Mouse (Mus musculus): Measurements from ENCODE around the gene Chid1. TPM values are rescaled to one million over a fixed set of nuclear protein-coding genes. Genes with fewer than 3 reads are reported as not detected.

Gene Chid1
- polyA plus RNA-seq, 1 experiment: 45.8 TPM

DNA sequence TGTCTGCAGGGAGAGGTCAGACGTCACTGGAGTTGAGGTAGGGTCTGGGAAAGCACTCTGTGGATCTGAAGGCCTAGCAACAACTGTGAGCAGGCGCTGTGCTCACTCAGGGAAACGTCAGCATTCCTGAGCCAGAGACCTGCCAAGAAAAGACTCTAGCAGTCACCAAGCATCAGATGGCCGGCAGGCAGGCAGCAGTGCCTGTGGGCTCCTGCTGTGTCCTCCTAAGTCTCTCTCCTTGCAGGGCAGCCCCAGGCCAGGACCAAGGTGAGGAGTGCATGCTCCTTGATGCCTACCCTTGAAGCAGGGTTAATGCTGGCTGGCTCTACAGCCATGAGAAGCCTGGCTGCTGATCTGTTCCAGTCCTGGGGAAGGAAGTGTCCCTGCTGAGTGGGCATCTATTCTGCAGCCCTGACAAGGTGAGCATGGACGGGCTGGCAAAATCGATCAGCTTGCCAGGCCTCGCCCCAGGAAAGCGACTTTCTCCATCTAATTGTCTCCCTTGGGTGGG is 28.9 kb downstream of the Chid1 start:
- Histone ChIP-seq H3K27ac (ENCODE audit: insufficient read depth, low read length) (no peak overlapping the region), H3K4me3 (ENCODE audit: insufficient read depth, low read length) (no peak overlapping the region), H3K4me1 (ENCODE audit: control insufficient read depth, insufficient read depth, low read length) (no peaks in the 10 kb centered on the region)
- TF ChIP-seq POLR2A (IDR thresholded peaks at IDR 0.05; ENCODE audit: low read depth, low read length) (no peak), CTCF (IDR thresholded peaks at IDR 0.05; ENCODE audit: borderline replicate concordance, insufficient read depth, low read length) (no peak)

DNA sequence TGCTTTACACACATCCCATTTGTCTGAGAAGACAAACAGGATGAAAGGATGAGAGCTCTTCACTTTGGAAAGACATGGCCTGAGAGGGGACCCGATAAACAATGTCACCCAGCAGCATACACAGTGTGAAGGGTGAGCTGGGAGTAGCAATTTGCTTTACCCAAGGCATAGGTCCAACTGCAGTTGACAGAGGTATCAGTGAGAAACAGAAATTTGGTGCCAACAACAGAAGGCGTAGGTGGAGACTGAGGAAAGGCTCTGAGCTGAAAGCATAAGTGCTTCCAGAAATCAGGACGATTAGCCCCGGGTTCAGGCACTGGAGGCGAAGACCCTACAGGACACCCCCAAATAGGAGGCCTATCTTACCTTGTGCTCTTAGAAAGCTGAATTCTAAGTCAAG is 29.5 kb downstream of the Chid1 start:
- TF ChIP-seq POLR2A (IDR thresholded peaks at IDR 0.05; ENCODE audit: low read depth, low read length) (no peak), CTCF (IDR thresholded peaks at IDR 0.05; ENCODE audit: borderline replicate concordance, insufficient read depth, low read length) (no peak)
- no peak overlapping the region for H3K27ac ChIP-seq (ENCODE audit: insufficient read depth, low read length)
- no peak overlapping the region for H3K4me3 ChIP-seq (ENCODE audit: insufficient read depth, low read length)
- H3K4me1 ChIP-seq (ENCODE audit: control insufficient read depth, insufficient read depth, low read length): no peaks in the 10 kb centered on the region

DNA sequence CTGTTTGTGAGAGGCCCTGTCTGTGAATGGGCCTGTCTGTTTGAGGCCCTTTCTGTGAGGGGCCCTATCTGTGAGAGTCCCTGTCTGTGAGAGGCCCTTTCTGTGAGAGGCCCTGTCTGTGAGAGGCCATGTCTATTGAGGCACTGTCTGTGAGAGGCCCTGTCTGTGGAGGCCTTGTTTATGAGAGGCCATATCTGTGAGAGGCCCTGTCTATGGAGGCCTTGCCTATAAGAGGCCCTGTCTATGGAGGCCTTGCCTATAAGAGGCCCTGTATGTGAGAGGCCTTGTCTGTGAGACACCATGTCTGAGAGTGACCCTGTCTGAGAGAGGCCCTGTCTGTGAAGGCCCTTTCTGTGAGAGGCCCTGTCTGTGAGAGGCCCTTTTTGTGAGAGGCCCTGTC is 31.5 kb downstream of the Chid1 start:
- H3K4me3 ChIP-seq (ENCODE audit: insufficient read depth, low read length): no peak overlapping the region
- no peak overlapping the region for H3K27ac ChIP-seq (ENCODE audit: insufficient read depth, low read length)
- TF ChIP-seq POLR2A (IDR thresholded peaks at IDR 0.05; ENCODE audit: low read depth, low read length): no peak
- TF ChIP-seq CTCF (IDR thresholded peaks at IDR 0.05; ENCODE audit: borderline replicate concordance, insufficient read depth, low read length): no peak
- H3K4me1 ChIP-seq (ENCODE audit: control insufficient read depth, insufficient read depth, low read length): no peaks in the 10 kb centered on the region

DNA sequence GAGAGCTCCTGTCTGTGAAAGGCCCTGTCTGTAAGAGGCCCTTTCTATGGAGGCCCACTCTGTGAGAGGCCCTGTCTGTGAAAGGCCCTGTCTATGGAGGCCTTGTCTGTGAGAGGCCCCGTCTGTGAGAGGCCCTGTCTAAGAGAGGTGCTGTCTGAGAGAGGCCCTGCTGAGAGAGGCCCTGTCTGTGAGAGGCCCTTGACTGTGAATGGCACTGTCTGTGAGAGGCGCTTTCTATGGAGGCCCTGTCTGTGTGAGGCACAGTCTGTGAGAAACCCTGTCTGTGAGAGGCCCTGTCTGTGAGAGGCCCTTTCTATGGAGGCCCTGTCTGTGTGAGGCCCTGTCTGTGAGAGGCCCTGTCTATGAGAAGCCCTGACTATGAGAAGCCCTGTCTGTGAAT is 33.4 kb downstream of the Chid1 start:
- Histone ChIP-seq H3K4me3 (ENCODE audit: insufficient read depth, low read length) (no peak overlapping the region), H3K4me1 (ENCODE audit: control insufficient read depth, insufficient read depth, low read length) (no peaks in the 10 kb centered on the region), H3K27ac (ENCODE audit: insufficient read depth, low read length) (no peak overlapping the region)
- TF ChIP-seq CTCF (IDR thresholded peaks at IDR 0.05; ENCODE audit: borderline replicate concordance, insufficient read depth, low read length) (no peak), POLR2A (IDR thresholded peaks at IDR 0.05; ENCODE audit: low read depth, low read length) (no peak)

DNA sequence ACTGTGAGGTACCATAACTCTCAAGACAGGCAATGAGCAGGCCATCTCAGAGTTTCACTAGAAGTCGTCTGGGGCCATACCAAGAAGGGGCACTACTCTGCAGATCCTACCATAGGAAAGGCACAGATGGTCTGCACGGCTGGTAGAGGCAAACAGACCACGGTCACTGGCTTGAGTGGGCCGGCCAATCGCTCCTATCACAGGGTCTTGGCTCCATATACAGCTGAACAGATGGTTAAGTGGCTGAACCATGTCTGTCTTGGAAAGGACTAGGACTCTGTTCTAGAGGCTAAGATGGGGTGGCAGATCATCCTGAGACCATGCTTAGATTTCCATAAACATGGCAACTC is 37.1 kb downstream of the Chid1 start:
- no peak for TF ChIP-seq POLR2A (IDR thresholded peaks at IDR 0.05; ENCODE audit: low read depth, low read length)
- no peak for TF ChIP-seq CTCF (IDR thresholded peaks at IDR 0.05; ENCODE audit: borderline replicate concordance, insufficient read depth, low read length)
- H3K27ac ChIP-seq (ENCODE audit: insufficient read depth, low read length): no peak overlapping the region
- H3K4me1 ChIP-seq (ENCODE audit: control insufficient read depth, insufficient read depth, low read length): no peaks in the 10 kb centered on the region
- H3K4me3 ChIP-seq (ENCODE audit: insufficient read depth, low read length): no peak overlapping the region

DNA sequence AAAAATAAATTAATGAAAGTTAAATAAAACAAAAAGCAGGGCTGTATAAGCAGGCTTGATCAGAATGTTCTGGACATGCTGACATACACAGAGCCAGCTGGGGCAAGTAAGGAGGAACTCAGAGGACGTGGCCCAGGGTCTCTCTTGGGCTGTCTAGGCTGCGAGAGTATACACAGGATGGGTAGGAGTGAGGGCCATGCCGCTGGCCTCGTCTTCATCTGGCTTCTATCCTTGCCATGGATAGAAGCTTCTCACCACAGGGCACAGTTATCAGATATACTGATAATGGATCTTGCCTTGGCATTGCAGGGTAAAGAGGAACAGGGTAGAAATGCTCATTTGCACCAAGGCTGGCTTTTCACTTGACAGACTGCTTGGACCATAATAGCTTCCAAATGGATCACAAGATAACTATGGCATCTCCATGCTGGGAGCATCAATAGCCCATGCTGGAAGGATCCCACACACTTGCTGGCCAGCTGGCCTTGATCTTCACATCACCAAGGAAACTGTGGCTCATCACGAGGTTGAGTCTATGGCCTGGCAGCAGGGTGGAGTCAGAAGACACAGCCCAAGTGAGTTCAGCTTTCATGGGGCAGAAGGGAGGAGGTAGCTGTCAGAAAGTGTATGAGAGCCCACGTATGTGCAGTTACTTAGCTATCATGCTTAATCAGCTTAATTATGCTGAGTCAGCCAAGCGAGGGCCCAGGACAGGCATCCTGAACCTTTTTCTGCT is 37.7 kb downstream of the Chid1 start:
- no peak for TF ChIP-seq POLR2A (IDR thresholded peaks at IDR 0.05; ENCODE audit: low read depth, low read length)
- Histone ChIP-seq H3K4me1 (ENCODE audit: control insufficient read depth, insufficient read depth, low read length) (no peaks in the 10 kb centered on the region), H3K27ac (ENCODE audit: insufficient read depth, low read length) (no peak overlapping the region), H3K4me3 (ENCODE audit: insufficient read depth, low read length) (no peak overlapping the region)

DNA sequence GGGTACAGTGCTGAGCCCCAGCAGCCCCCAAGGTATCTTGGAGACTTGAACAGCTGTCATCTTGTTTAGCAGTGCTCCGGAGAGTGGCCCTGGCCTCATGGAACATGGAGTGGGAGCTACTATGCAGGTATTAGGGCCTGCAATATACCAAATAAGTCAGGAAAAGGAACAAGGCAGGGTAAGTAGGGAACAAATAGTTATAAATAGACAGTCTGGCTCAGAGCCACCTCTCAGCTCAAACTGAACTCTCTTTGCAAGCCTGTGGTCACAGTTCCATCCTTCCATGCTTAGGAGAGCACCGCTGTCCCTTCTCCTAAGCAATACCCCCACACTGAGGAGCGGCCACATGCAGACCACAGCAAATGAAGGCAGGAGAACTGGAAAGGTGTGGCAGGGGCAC is 42.1 kb downstream of the Chid1 start:
- no peaks in the 10 kb centered on the region for H3K4me1 ChIP-seq (ENCODE audit: control insufficient read depth, insufficient read depth, low read length)
- TF ChIP-seq CTCF (IDR thresholded peaks at IDR 0.05; ENCODE audit: borderline replicate concordance, insufficient read depth, low read length) (no peak), POLR2A (IDR thresholded peaks at IDR 0.05; ENCODE audit: low read depth, low read length) (no peak)
- no peak overlapping the region for H3K27ac ChIP-seq (ENCODE audit: insufficient read depth, low read length)
- H3K4me3 ChIP-seq (ENCODE audit: insufficient read depth, low read length): no peak overlapping the region

DNA sequence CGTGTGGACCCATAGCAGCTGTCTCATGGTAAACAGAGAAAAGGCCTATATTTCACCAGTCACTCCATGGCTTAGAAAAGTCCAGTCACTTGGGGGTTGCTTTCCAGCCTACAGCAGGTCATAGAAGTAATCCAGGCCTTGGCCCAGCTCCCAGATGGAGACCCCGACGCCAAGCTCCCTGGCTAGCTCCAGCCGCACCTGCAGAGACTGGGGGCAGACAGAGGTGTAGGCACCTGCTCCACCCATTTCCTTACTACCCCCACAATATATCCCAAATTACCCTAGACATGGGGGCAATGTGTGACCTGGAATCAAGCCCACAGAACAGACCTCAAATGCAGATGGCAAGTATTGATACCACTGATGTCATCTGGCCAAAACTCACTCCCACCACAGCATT is 43.7 kb downstream of the Chid1 start:
- TF ChIP-seq POLR2A (IDR thresholded peaks at IDR 0.05; ENCODE audit: low read depth, low read length) (no peak), CTCF (IDR thresholded peaks at IDR 0.05; ENCODE audit: borderline replicate concordance, insufficient read depth, low read length) (no peak)
- no peaks in the 10 kb centered on the region for H3K4me1 ChIP-seq (ENCODE audit: control insufficient read depth, insufficient read depth, low read length)

DNA sequence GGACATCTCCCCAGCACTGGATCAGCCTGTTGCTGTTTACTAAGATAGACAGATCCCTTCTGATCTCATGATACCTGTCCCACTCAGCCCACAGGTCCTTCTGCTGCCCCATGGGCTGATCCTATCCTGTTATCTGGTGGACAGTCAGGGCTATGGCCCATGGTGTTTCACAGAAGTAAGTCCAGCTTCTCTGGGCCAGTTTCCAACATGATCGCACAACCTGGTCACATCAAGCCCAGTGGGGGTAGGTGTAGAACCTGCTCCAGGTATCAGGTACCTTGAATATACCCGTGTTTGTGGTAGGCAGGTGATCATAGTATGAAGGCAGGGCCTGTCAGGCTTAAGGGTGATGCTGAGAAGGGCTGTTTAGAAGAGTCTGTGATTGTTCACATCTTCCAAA is 44.3 kb downstream of the Chid1 start:
- Histone ChIP-seq H3K4me1 (ENCODE audit: control insufficient read depth, insufficient read depth, low read length) (no peaks in the 10 kb centered on the region), H3K27ac (ENCODE audit: insufficient read depth, low read length) (no peak overlapping the region), H3K4me3 (ENCODE audit: insufficient read depth, low read length) (no peak overlapping the region)
- TF ChIP-seq POLR2A (IDR thresholded peaks at IDR 0.05; ENCODE audit: low read depth, low read length): no peak

More for the DNA sequence above, 43.7 kb downstream of the Chid1 start:
- Histone ChIP-seq H3K4me3 (ENCODE audit: insufficient read depth, low read length) (no peak overlapping the region), H3K27ac (ENCODE audit: insufficient read depth, low read length) (no peak overlapping the region)

DNA sequence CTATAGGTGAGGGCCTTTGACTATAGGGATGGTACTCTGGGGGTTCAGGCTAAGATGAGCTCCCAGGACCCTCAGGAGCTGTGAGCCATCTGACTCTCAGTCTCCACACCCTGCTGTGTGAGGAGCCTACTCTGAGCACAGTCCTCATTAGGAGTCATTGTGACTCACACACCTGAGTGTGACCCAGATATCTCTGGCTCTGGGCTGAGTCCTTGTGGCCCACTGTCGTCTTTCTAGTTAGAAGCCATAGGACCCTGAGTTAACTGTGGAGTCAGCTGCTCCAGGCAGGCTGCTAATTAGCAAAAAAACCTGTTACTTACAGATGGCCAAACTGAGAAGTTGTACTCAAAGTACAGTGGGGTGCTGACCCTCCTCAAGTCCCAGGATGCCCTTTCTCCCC is 45.9 kb downstream of the Chid1 start:
- no peak for TF ChIP-seq CTCF (IDR thresholded peaks at IDR 0.05; ENCODE audit: borderline replicate concordance, insufficient read depth, low read length)
- TF ChIP-seq POLR2A (IDR thresholded peaks at IDR 0.05; ENCODE audit: low read depth, low read length): no peak
- H3K4me3 ChIP-seq (ENCODE audit: insufficient read depth, low read length): no peak overlapping the region
- H3K4me1 ChIP-seq (ENCODE audit: control insufficient read depth, insufficient read depth, low read length): no peaks in the 10 kb centered on the region
- H3K27ac ChIP-seq (ENCODE audit: insufficient read depth, low read length): no peak overlapping the region

DNA sequence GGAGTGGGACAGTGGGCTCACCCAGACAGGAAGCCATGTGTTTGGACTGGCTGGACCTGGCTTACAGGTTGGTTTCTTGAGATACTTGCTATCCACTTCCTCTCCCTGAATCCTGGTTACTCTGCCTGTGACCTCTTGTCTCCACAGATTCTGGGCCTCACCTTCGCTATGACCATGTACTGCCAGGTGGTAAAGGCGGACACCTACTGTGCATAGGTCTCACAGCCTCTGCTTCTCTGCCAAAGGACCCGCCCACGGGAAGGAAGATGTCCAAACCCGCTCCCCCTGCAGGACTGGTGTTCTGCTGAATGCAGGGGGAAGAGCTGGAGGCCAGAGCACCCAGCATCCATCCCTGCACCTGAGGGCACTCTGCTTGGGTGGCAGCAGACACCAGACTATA is 46.9 kb downstream of the Chid1 start:
- no peak for TF ChIP-seq CTCF (IDR thresholded peaks at IDR 0.05; ENCODE audit: borderline replicate concordance, insufficient read depth, low read length)
- H3K27ac ChIP-seq (ENCODE audit: insufficient read depth, low read length): no peak overlapping the region
- H3K4me3 ChIP-seq (ENCODE audit: insufficient read depth, low read length): no peak overlapping the region
- no peaks in the 10 kb centered on the region for H3K4me1 ChIP-seq (ENCODE audit: control insufficient read depth, insufficient read depth, low read length)

All from embryonic fibroblast, embryonic 13.5 days (primary cell).